In genomic region chr2:33875594-33875993, GRCm38 (mm10) we compare ENCODE assay signal across 10 mouse cellular contexts. TPM values are rescaled to one million over a fixed set of nuclear protein-coding genes. Genes with fewer than 3 reads are reported as not detected.
DNase-seq lines count a peak whose midpoint lies in the region; ATAC-seq and TF ChIP-seq lines count a peak whose summit lies in the region.
"Had no signal": no experiment of that assay in that cellular context is flagged by ENCODE, and none has a peak within 500 bp of the region (broad histone marks: within the 10 kb centered on the region; RNA-seq: fewer than 3 reads in every experiment).

No protein-coding gene starts in this region.

- no peaks in the 10 kb centered on the region for H3K9me3 ChIP-seq in heart, embryonic 10.5 days
- no peaks in the 10 kb centered on the region for H3K9me3 ChIP-seq in hindbrain, embryonic 11.5 days (ENCODE audit: control insufficient read depth, low read length)
- H3K9me3 ChIP-seq in midbrain, embryonic 15.5 days = no peaks in the 10 kb centered on the region

- ATAC-seq in hindbrain, embryonic 11.5 days (ENCODE audit: low FRiP score) = no peak
- ATAC-seq in midbrain, embryonic 15.5 days (replicated peaks) = no peak

- peaks cover 32% of the 10 kb centered on the region for H3K36me3 ChIP-seq in heart, embryonic 10.5 days
- H3K36me3 ChIP-seq in hindbrain, embryonic 11.5 days (ENCODE audit: control insufficient read depth, insufficient read depth, low read length) = 0 out of 2 replicates have a peak, but pooled peaks cover 3% of the 10 kb centered on the region
- peaks cover 22% of the 10 kb centered on the region for H3K36me3 ChIP-seq in midbrain, embryonic 15.5 days (replicated peaks)

- peak overlapping the region; percentile 40 for H3K9ac ChIP-seq in hindbrain, embryonic 11.5 days (ENCODE audit: low read depth, low read length)
- H3K9ac ChIP-seq in midbrain, embryonic 15.5 days = no peak overlapping the region

- TF ChIP-seq POLR2A in brain, embryonic 14.5 days (IDR thresholded peaks at IDR 0.05; ENCODE audit: borderline replicate concordance, extremely low read depth, insufficient read depth, insufficient read length, poor library complexity, severe bottlenecking) = no peak

- peaks cover 82% of the 10 kb centered on the region for H3K4me1 ChIP-seq in heart, embryonic 10.5 days
- H3K4me1 ChIP-seq in hindbrain, embryonic 11.5 days (replicated peaks; ENCODE audit: control insufficient read depth, insufficient read depth, low read length) = peaks cover 29% of the 10 kb centered on the region
- peaks cover 59% of the 10 kb centered on the region for H3K4me1 ChIP-seq in midbrain, embryonic 15.5 days

- no peak for DNase-seq in heart, embryonic 10.5 days (ENCODE audit: low spot score)
- DNase-seq in heart, postnatal 4 days = no peak
- DNase-seq in brain, embryonic 14.5 days (ENCODE audit: low read depth) = peak; percentile 31
- peak; percentile 27 for DNase-seq in hindbrain, embryonic 11.5 days (ENCODE audit: low spot score)
- DNase-seq in yolk sac, embryonic 10.5 days (ENCODE audit: low spot score) = no peak
- no peak for DNase-seq in layer of hippocampus, adult 9-11 months
- no peak for DNase-seq in kidney, postnatal 25 days
- DNase-seq: B cell, adult 2 months; gastrocnemius, postnatal 10 days had no signal

- H3K27me3 ChIP-seq in heart, embryonic 10.5 days (ENCODE audit: insufficient read depth, poor library complexity, severe bottlenecking) = peaks cover 37% of the 10 kb centered on the region; the same call in 1 of the 2 replicates
- H3K27me3 ChIP-seq in hindbrain, embryonic 11.5 days (ENCODE audit: control insufficient read depth, insufficient read depth, low read length) = no peaks in the 10 kb centered on the region
- no peaks in the 10 kb centered on the region for H3K27me3 ChIP-seq in midbrain, embryonic 15.5 days (replicated peaks)

- H3K27ac ChIP-seq in heart, embryonic 10.5 days = peak overlapping the region; percentile 17; the same call in 1 of the 2 replicates
- peak overlapping the region; percentile 98 for H3K27ac ChIP-seq in hindbrain, embryonic 11.5 days (ENCODE audit: low read depth, low read length)
- H3K27ac ChIP-seq in midbrain, embryonic 15.5 days = peak overlapping the region; percentile 94

- no peak overlapping the region for H3K4me3 ChIP-seq in heart, embryonic 10.5 days
- no peak overlapping the region for H3K4me3 ChIP-seq in hindbrain, embryonic 11.5 days (ENCODE audit: low read depth, low read length)
- no peak overlapping the region for H3K4me3 ChIP-seq in midbrain, embryonic 15.5 days

- no peak overlapping the region for H3K4me2 ChIP-seq in hindbrain, embryonic 11.5 days (replicated peaks; ENCODE audit: low read depth, low read length)
- no peak overlapping the region for H3K4me2 ChIP-seq in midbrain, embryonic 15.5 days

- no peak for TF ChIP-seq CTCF in brain, embryonic 14.5 days (IDR thresholded peaks at IDR 0.05; ENCODE audit: borderline replicate concordance, extremely low read depth, insufficient read depth, insufficient read length)

- WGBS in heart, embryonic 10.5 days = 66% methylated on average over 12 of the region's 12 CpGs
- WGBS in hindbrain, embryonic 11.5 days = 72% methylated on average over 12 of the region's 12 CpGs
- WGBS in midbrain, embryonic 15.5 days = 64% methylated on average over 12 of the region's 12 CpGs

RNA-seq across cellular contexts. Expression of gene Mvb12b, which starts 12.2 kb away (rescaled TPM):
- polyA plus RNA-seq in heart, embryonic 10.5 days (2016; fragmentation: Nextera tagmentation; extraction: Ambion mirVana) = 10.0 and 16.6 TPM in 2 replicates
- 10 to 100 TPM; 28.1 to 29.3 TPM for total RNA-seq in heart, postnatal 4 days (2021)
- 98.9 and 133 TPM in 2 replicates for polyA plus RNA-seq in brain, embryonic 14.5 days (2012; rRNA removed)
- polyA plus RNA-seq in hindbrain, embryonic 11.5 days (2014; fragmentation: Nextera tagmentation; extraction: Ambion mirVana) = 36.8 and 42.4 TPM in 2 replicates
- polyA plus RNA-seq in midbrain, embryonic 15.5 days (2015; fragmentation: Nextera tagmentation; extraction: Ambion mirVana) = 67.0 and 69.2 TPM in 2 replicates

Comparison
In these comparisons a context has a peak if more than half of its experiments do, and no peak if none do; other contexts are left out.
1. DNase-seq: peak in brain, embryonic 14.5 days (single experiment) and hindbrain, embryonic 11.5 days (single experiment); none in heart, embryonic 10.5 days (single experiment), heart, postnatal 4 days (single experiment), yolk sac, embryonic 10.5 days (single experiment), layer of hippocampus, adult 9-11 months (single experiment) and kidney, postnatal 25 days (0 of 2).
2. H3K27ac ChIP-seq: peak in every context shown above with its lines; median percentile 98 in hindbrain, embryonic 11.5 days; 94 in midbrain, embryonic 15.5 days; 17 in heart, embryonic 10.5 days.